Mouse (Mus musculus) thymus, adult 2 months (tissue): Measurements from ENCODE around the gene Exoc6b.

Experiments used
- CTCF ChIP-seq: fragments of 200-500 bp; IDR thresholded peaks from 2 replicates; pipeline ENCODE4 v1.5.1; 2012; ENCODE audit warnings: mild to moderate bottlenecking, control low read depth, low read length, moderate library complexity, borderline replicate concordance; ENCODE audit not compliant: control insufficient read depth, poor library complexity, insufficient read depth; ENCODE audit errors: extremely low read depth
- POLR2A ChIP-seq: fragments of 200-500 bp; IDR thresholded peaks from 2 replicates; pipeline ENCODE4 v1.6.1; 2012; ENCODE audit warnings: mild to moderate bottlenecking, low read length, control low read depth, moderate library complexity; ENCODE audit not compliant: control insufficient read depth, poor library complexity, insufficient read depth; ENCODE audit errors: extremely low read depth

DNA sequence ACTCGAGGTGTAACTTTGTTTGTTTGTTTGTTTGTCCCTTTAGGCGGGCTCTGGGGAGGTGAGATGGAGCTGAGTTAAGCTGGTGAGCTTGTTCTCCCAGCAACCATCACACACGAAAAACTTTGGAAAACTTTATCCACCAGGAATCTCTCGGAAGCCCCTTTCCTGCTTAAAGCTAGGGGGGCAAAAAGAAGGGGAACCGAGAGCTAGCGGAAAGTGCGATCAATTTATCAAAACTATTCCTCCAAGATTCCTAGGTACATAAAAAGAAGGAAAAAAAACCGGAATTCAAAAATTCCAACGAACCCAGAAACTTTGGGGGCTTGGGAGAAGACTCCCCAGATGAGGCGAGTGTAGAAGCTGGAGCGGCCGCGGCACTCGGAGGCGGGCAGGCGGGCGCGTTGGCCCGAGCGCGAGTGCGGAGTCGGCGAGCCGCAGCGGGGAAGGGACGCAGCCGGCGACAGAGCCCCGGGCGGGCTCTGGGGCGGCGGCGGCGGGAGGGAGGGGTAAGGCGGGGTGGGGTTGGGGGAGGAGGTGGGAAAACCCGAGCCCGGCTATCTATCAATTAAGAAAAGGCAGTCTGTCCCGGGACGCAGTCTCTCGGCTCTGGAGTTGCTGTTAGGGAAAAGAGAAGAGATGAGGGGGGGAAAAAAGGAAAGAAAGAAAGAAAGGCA is 481.0 kb downstream of the Exoc6b start:
- no peak for TF ChIP-seq POLR2A
- no peak for TF ChIP-seq CTCF
